Comparison of ENCODE assay signal across 8 mouse cellular contexts in the genomic region with DNA sequence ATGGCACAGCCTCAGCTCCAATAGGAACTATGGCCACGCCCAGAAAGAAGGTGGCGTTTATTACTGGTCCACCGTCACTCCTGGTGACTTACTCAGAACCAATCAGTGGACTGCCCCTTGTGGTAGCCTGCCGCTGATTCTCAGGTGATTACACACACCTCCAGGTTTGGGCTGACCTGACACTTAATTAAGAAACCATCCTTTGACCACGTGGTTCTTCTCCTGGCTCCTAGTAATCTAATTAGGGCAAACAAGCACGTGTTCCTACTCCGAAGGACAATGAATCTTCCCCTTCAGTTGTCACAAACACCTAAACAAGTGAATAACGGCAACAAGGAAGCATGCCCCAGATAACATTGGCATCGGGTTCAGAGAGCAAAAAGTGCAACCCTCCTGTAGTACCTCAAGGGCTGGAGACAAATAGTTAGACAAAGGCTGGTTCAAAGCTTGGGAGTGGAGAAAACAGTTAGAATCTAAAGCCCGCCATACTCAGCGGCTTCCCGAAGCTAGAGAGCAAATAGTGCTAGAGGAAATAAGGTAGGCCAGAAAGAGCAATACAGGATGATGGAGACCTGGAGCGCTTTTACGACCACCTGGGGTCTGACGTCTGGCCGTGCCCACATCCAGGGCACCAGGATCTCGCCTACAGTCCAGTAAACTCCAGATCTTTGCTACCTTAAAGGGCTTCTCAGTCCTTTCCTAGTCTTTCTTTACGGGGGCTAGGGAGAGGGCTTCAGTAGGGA. TPM values are rescaled to one million over a fixed set of nuclear protein-coding genes. Genes with fewer than 3 reads are reported as not detected.
A peak's percentile ranks its signal among the peaks of the same experiment; 100 is the strongest.
DNase-seq lines count a peak whose midpoint lies in the region; ATAC-seq and TF ChIP-seq lines count a peak whose summit lies in the region.

No protein-coding gene starts in this region.

- WGBS in lung, postnatal 0 days: under 1% methylated on average over 18 of the region's 18 CpGs

- H3K27ac ChIP-seq in MEL (ENCODE audit: control insufficient read depth, low read depth, low read length): peak overlapping the region; percentile 14
- H3K27ac ChIP-seq in brown adipose tissue, adult 24 weeks (replicated peaks; ENCODE audit: low read depth, low read length): no peak overlapping the region
- peak overlapping the region; percentile 22 for H3K27ac ChIP-seq in lung, postnatal 0 days (ENCODE audit: low read length)

- H3K4me1 ChIP-seq in MEL (ENCODE audit: control insufficient read depth in 1 of 2, insufficient read depth in 2 of 2, low read length in 2 of 2): peaks cover 0 to 9% of the 10 kb centered on the region in 2 experiments; a peak in 3 of 4 replicates
- H3K4me1 ChIP-seq in brown adipose tissue, adult 24 weeks (ENCODE audit: control insufficient read depth, insufficient read depth, insufficient read length, low read length): peaks cover 6% of the 10 kb centered on the region; the same call in 1 of the 2 replicates
- H3K4me1 ChIP-seq in lung, postnatal 0 days (ENCODE audit: insufficient read depth, low read depth, low read length): peaks cover 6% of the 10 kb centered on the region; the same call in 1 of the 2 replicates

- no peak for TF ChIP-seq CTCF in MEL (IDR thresholded peaks at IDR 0.05 in 2 of 3, conservative IDR thresholded peaks at IDR 0.05 in 1 of 3; ENCODE audit: control insufficient read depth in 1 of 3, insufficient read depth in 1 of 3, low read depth in 2 of 3, low read length in 3 of 3, poor library complexity in 1 of 3, severe bottlenecking in 1 of 3)
- peak; percentile 43 for TF ChIP-seq CTCF in lung, postnatal 0 days (IDR thresholded peaks at IDR 0.05)

- H3K4me2 ChIP-seq in lung, postnatal 0 days (replicated peaks; ENCODE audit: low read depth, low read length): peak overlapping the region; percentile 76

- no peak for TF ChIP-seq RAD21 in MEL (IDR thresholded peaks at IDR 0.05; ENCODE audit: low read depth, low read length)

- H3K9me3 ChIP-seq in MEL (replicated peaks; ENCODE audit: insufficient read depth, low read length): no peaks in the 10 kb centered on the region
- no peaks in the 10 kb centered on the region for H3K9me3 ChIP-seq in lung, postnatal 0 days (ENCODE audit: low read length)

- H3K4me3 ChIP-seq in MEL (ENCODE audit: control insufficient read depth in 1 of 2, insufficient read depth in 1 of 2, low read depth in 2 of 2, low read length in 2 of 2): peak overlapping the region; percentile 73 to 97
- peak overlapping the region; percentile 65 for H3K4me3 ChIP-seq in brown adipose tissue, adult 24 weeks (ENCODE audit: insufficient read depth, low read depth, low read length)
- peak overlapping the region; percentile 51 for H3K4me3 ChIP-seq in lung, postnatal 0 days (ENCODE audit: low read depth, low read length)

- peak overlapping the region; percentile 66 for H3K9ac ChIP-seq in MEL (ENCODE audit: control insufficient read depth, low read depth, low read length, poor library complexity, severe bottlenecking)
- peak overlapping the region; percentile 27; the same call in 1 of the 2 replicates for H3K9ac ChIP-seq in lung, postnatal 0 days (replicated peaks; ENCODE audit: low read depth)

- peaks cover 6 to 8% of the 10 kb centered on the region in 2 experiments for H3K36me3 ChIP-seq in MEL (ENCODE audit: control insufficient read depth in 1 of 2, insufficient read depth in 2 of 2, low read length in 2 of 2)
- 0 out of 2 replicates have a peak, but pooled peaks cover 9% of the 10 kb centered on the region for H3K36me3 ChIP-seq in lung, postnatal 0 days (ENCODE audit: insufficient read depth, low read length)

- no peaks in the 10 kb centered on the region for H3K27me3 ChIP-seq in MEL (ENCODE audit: control insufficient read depth in 1 of 2, insufficient read depth in 2 of 2, low read length in 2 of 2)
- H3K27me3 ChIP-seq in lung, postnatal 0 days (replicated peaks; ENCODE audit: insufficient read depth, low read length): no peaks in the 10 kb centered on the region

- H3K79me2 ChIP-seq in MEL (ENCODE audit: control insufficient read depth, insufficient read depth, low read length, poor library complexity): no peaks in the 10 kb centered on the region; the same call in 1 of the 2 replicates

- TF ChIP-seq EP300 in MEL (IDR thresholded peaks at IDR 0.05; ENCODE audit: low read depth in 1 of 2, low read length in 2 of 2): peak in 1 of 2 experiments; percentile 12; a peak in 1 of 4 replicates
- no peak for TF ChIP-seq EP300 in lung, postnatal 0 days (IDR thresholded peaks at IDR 0.05)

- ATAC-seq in hematopoietic stem cell, adult 5-6 weeks (replicated peaks in 1 of 2; ENCODE audit: insufficient read depth in 1 of 2, low FRiP score in 2 of 2, low TSS enrichment in 1 of 2, low read depth in 1 of 2, poor library complexity in 2 of 2, severe bottlenecking in 2 of 2): peak; percentile 73 to 90
- ATAC-seq in lung, postnatal 0 days: peak; percentile 91

- TF ChIP-seq POLR2A in MEL (IDR thresholded peaks at IDR 0.05; ENCODE audit: control insufficient read depth in 1 of 2, insufficient read depth in 1 of 2, low read depth in 1 of 2, low read length in 2 of 2, poor library complexity in 1 of 2): peak in 1 of 2 experiments; percentile 37; a peak in 2 of 4 replicates

- peak; percentile 94 for DNase-seq in MEL (ENCODE audit: low read depth, low spot score)
- DNase-seq in fat pad, adult 2 months (ENCODE audit: extremely low read depth, low read depth, low spot score): peak; percentile 91
- DNase-seq in layer of hippocampus, adult 9-11 months: peak; percentile 77
- DNase-seq in lung, postnatal 0 days (ENCODE audit: low spot score): peak; percentile 76
- DNase-seq in ovary, postnatal 36 days (ENCODE audit: low spot score): peak; percentile 30
- peak; percentile 55 for DNase-seq in thymus, postnatal 25 days

TF ChIP-seq in MEL, 35 proteins besides CTCF, POLR2A, EP300 and RAD21 (continues in another document):
- TF ChIP-seq GABPA (IDR thresholded peaks at IDR 0.05; ENCODE audit: low read depth, low read length) (no peak), JUND (IDR thresholded peaks at IDR 0.05; ENCODE audit: low read depth, low read length) (no peak), TAL1 (IDR thresholded peaks at IDR 0.05; ENCODE audit: low read length) (no peak), KAT2A (conservative IDR thresholded peaks at IDR 0.05; ENCODE audit: low read depth, low read length) (peak; percentile 16; the same call in 1 of the 2 replicates), MAZ (IDR thresholded peaks at IDR 0.05; ENCODE audit: low read depth, low read length) (no peak), MEF2A (IDR thresholded peaks at IDR 0.05; ENCODE audit: extremely low read depth, insufficient replicate concordance, low read depth, low read length, poor library complexity, severe bottlenecking) (no peak), SIN3A (IDR thresholded peaks at IDR 0.05; ENCODE audit: low read length) (peak; percentile 93), POLR2AphosphoS2 (IDR thresholded peaks at IDR 0.05; ENCODE audit: low read length) (no peak), E2F4 (IDR thresholded peaks at IDR 0.05; ENCODE audit: borderline replicate concordance, low read depth, low read length) (no peak), MAX (IDR thresholded peaks at IDR 0.05; ENCODE audit: low read length) (peak; percentile 99), USF1 (IDR thresholded peaks at IDR 0.05; ENCODE audit: low read depth, low read length) (peak; percentile 72), ETS1 (IDR thresholded peaks at IDR 0.05; ENCODE audit: low read depth, low read length) (0 out of 2 replicates have a peak, but pooled peaks have one; percentile 30), CHD1 (IDR thresholded peaks at IDR 0.05; ENCODE audit: low read depth, low read length) (0 out of 2 replicates have a peak, but pooled peaks have one; percentile 2), ELF1 (IDR thresholded peaks at IDR 0.05; ENCODE audit: low read depth, low read length) (peak; percentile 45; the same call in 1 of the 2 replicates), UBTF (IDR thresholded peaks at IDR 0.05; ENCODE audit: borderline replicate concordance, insufficient read depth, low read depth, low read length) (no peak), ZMIZ1 (IDR thresholded peaks at IDR 0.05; ENCODE audit: low read depth, low read length) (no peak), POLR2AphosphoS5 (IDR thresholded peaks at IDR 0.05; ENCODE audit: borderline replicate concordance, low read depth, low read length) (no peak), BHLHE40 (IDR thresholded peaks at IDR 0.05; ENCODE audit: borderline replicate concordance, low read depth, low read length) (no peak; the same call in 1 of the 2 replicates), ZNF384 (IDR thresholded peaks at IDR 0.05; ENCODE audit: low read depth, low read length) (no peak), MAFK (IDR thresholded peaks at IDR 0.05; ENCODE audit: borderline replicate concordance, low read depth, low read length) (no peak), HCFC1 (IDR thresholded peaks at IDR 0.05; ENCODE audit: low read depth, low read length) (no peak), RCOR1 (IDR thresholded peaks at IDR 0.05; ENCODE audit: low read depth, low read length) (no peak)

RNA-seq across cellular contexts. Expression of gene Rdh11, which starts 1.0 kb away (rescaled TPM):
- 26.7 and 29.8 TPM in 2 replicates for total RNA-seq in MEL (2012; rRNA removed)
- 10 to 100 TPM; 22.0 to 44.5 TPM for polyA plus RNA-seq in MEL (2012; ENCODE audit: insufficient read depth in 1 of 2, insufficient read length in 2 of 2, low read depth in 1 of 2, low replicate concordance in 2 of 2, missing spikeins in 1 of 2)
- polyA plus RNA-seq in brown adipose tissue, adult 24 weeks (2012; ENCODE audit: insufficient read depth, insufficient read length, missing spikeins): 7.7 and 9.4 TPM in 2 replicates
- total RNA-seq in hematopoietic stem cell, adult 5-6 weeks (2017): 26.4 and 33.0 TPM in 2 replicates
- 15.5 and 16.7 TPM in 2 replicates for polyA plus RNA-seq in lung, postnatal 0 days (2015; fragmentation: Nextera tagmentation; extraction: Ambion mirVana)

RNA-seq across cellular contexts. Expression of gene Rdh12, which starts 17.6 kb away (rescaled TPM):
- total RNA-seq in MEL (2012; rRNA removed): 0.15 and 0.29 TPM in 2 replicates
- under 1 TPM in 1 of 2 experiments, not detected in 1; 0.35 TPM for polyA plus RNA-seq in MEL (2012; ENCODE audit: insufficient read depth in 1 of 2, insufficient read length in 2 of 2, low read depth in 1 of 2, low replicate concordance in 2 of 2, missing spikeins in 1 of 2)
- not detected in 2 replicates for polyA plus RNA-seq in brown adipose tissue, adult 24 weeks (2012; ENCODE audit: insufficient read depth, insufficient read length, missing spikeins)
- 15.8 and 17.6 TPM in 2 replicates for total RNA-seq in hematopoietic stem cell, adult 5-6 weeks (2017)
- 0.61 and 0.69 TPM in 2 replicates for polyA plus RNA-seq in lung, postnatal 0 days (2015; fragmentation: Nextera tagmentation; extraction: Ambion mirVana)

RNA-seq across cellular contexts. Expression of gene Vti1b, which starts 18.6 kb away (rescaled TPM):
- 69.8 and 73.0 TPM in 2 replicates for total RNA-seq in MEL (2012; rRNA removed)
- 10 to 100 TPM in 1 of 2 experiments, not detected in 1; 54.3 TPM for polyA plus RNA-seq in MEL (2012; ENCODE audit: insufficient read depth in 1 of 2, insufficient read length in 2 of 2, low read depth in 1 of 2, low replicate concordance in 2 of 2, missing spikeins in 1 of 2)
- polyA plus RNA-seq in brown adipose tissue, adult 24 weeks (2012; ENCODE audit: insufficient read depth, insufficient read length, missing spikeins): 88.7 and 124 TPM in 2 replicates
- 160 and 180 TPM in 2 replicates for total RNA-seq in hematopoietic stem cell, adult 5-6 weeks (2017)
- polyA plus RNA-seq in lung, postnatal 0 days (2015; fragmentation: Nextera tagmentation; extraction: Ambion mirVana): 78.5 and 80.6 TPM in 2 replicates

Comparison
In these comparisons a context has a peak if more than half of its experiments do, and no peak if none do; other contexts are left out.
1. DNase-seq: peak in every context shown above with its lines; median percentile 94 in MEL; 91 in fat pad, adult 2 months; 77 in layer of hippocampus, adult 9-11 months; 76 in lung, postnatal 0 days; 55 in thymus, postnatal 25 days; 30 in ovary, postnatal 36 days.